Mouse (Mus musculus): ENCODE measurements at regions not wholly inside any gene's neighbourhood (a gene's known extent, or its start where the extent isn't known, plus 50 kb on each side); places are given as distances from the start of the nearest gene placed in this dataset.
"Not testable (repeated sequence)": the region's sequence is repeated elsewhere in the genome, so short reads cannot be mapped to it uniquely, and the experiment has no call there.

- no peak overlapping the region for H3K27ac ChIP-seq (ENCODE audit: low read depth, low read length)
- no peaks in the 10 kb centered on the region for H3K4me1 ChIP-seq (replicated peaks; ENCODE audit: control insufficient read depth, insufficient read depth, low read length)
- DNase-seq (ENCODE audit: low spot score) (no peak), ATAC-seq (replicated peaks; ENCODE audit: low FRiP score) (no peak)
- H3K36me3 ChIP-seq (ENCODE audit: control insufficient read depth, insufficient read depth, low read length) = no peaks in the 10 kb centered on the region
- WGBS = 93% methylated on average over 25 of the region's 25 CpGs
- no peaks in the 10 kb centered on the region for H3K27me3 ChIP-seq (ENCODE audit: control insufficient read depth, insufficient read depth, low read length)
- no peak overlapping the region for H3K4me2 ChIP-seq (ENCODE audit: low read depth, low read length, severe bottlenecking)
- H3K4me3 ChIP-seq (ENCODE audit: low read depth, low read length) = no peak overlapping the region
- H3K9me3 ChIP-seq (ENCODE audit: control insufficient read depth, low read length) = no peaks in the 10 kb centered on the region
- no peak overlapping the region for H3K9ac ChIP-seq (ENCODE audit: low read length)
Measured at GRCm38 (mm10) chr13:111871672-111872410, 63.0 kb upstream of the Map3k1 start.

- WGBS = 84% methylated on average over 3 of the region's 3 CpGs
- H3K4me3 ChIP-seq (ENCODE audit: low read depth, low read length) = no peak overlapping the region
- H3K27ac ChIP-seq (ENCODE audit: low read depth, low read length) = no peak overlapping the region
- no peaks in the 10 kb centered on the region for H3K36me3 ChIP-seq (ENCODE audit: control insufficient read depth, insufficient read depth, low read length)
- DNase-seq (ENCODE audit: low spot score) (no peak), ATAC-seq (replicated peaks; ENCODE audit: low FRiP score) (no peak)
- H3K27me3 ChIP-seq (ENCODE audit: control insufficient read depth, insufficient read depth, low read length) = no peaks in the 10 kb centered on the region
- H3K4me1 ChIP-seq (replicated peaks; ENCODE audit: control insufficient read depth, insufficient read depth, low read length) = no peaks in the 10 kb centered on the region
- no peaks in the 10 kb centered on the region for H3K9me3 ChIP-seq (ENCODE audit: control insufficient read depth, low read length)
- H3K4me2 ChIP-seq (ENCODE audit: low read depth, low read length, severe bottlenecking) = no peak overlapping the region
- no peak overlapping the region for H3K9ac ChIP-seq (ENCODE audit: low read length)
Measured at GRCm38 (mm10) chr13:111874330-111874729, 65.5 kb upstream of the Map3k1 start.

- H3K27me3 ChIP-seq (ENCODE audit: control insufficient read depth, insufficient read depth, low read length) = no peaks in the 10 kb centered on the region
- no peak for DNase-seq (ENCODE audit: low spot score)
- H3K4me1 ChIP-seq (replicated peaks; ENCODE audit: control insufficient read depth, insufficient read depth, low read length) = no peaks in the 10 kb centered on the region
- H3K27ac ChIP-seq (ENCODE audit: low read depth, low read length) = no peak overlapping the region
- H3K36me3 ChIP-seq (ENCODE audit: control insufficient read depth, insufficient read depth, low read length) = no peaks in the 10 kb centered on the region
- H3K9ac ChIP-seq (ENCODE audit: low read length) = no peak overlapping the region
- no peak overlapping the region for H3K4me2 ChIP-seq (ENCODE audit: low read depth, low read length, severe bottlenecking)
- no peaks in the 10 kb centered on the region for H3K9me3 ChIP-seq (ENCODE audit: control insufficient read depth, low read length)
- ATAC-seq (replicated peaks; ENCODE audit: low FRiP score) = no peak
- H3K4me3 ChIP-seq (ENCODE audit: low read depth, low read length) = no peak overlapping the region
- 86% methylated on average over 3 of the region's 3 CpGs for WGBS
Measured at GRCm38 (mm10) chr13:111876404-111876803, 67.6 kb upstream of the Map3k1 start.

GRCm38 (mm10) chr13:111876847-111877246 is 68.1 kb upstream of the Map3k1 start:
- Histone ChIP-seq H3K9me3 (ENCODE audit: control insufficient read depth, low read length) (no peaks in the 10 kb centered on the region), H3K36me3 (ENCODE audit: control insufficient read depth, insufficient read depth, low read length) (no peaks in the 10 kb centered on the region), H3K4me1 (replicated peaks; ENCODE audit: control insufficient read depth, insufficient read depth, low read length) (no peaks in the 10 kb centered on the region), H3K4me2 (ENCODE audit: low read depth, low read length, severe bottlenecking) (no peak overlapping the region), H3K4me3 (ENCODE audit: low read depth, low read length) (no peak overlapping the region), H3K27me3 (ENCODE audit: control insufficient read depth, insufficient read depth, low read length) (no peaks in the 10 kb centered on the region), H3K9ac (ENCODE audit: low read length) (no peak overlapping the region), H3K27ac (ENCODE audit: low read depth, low read length) (no peak overlapping the region)
- no peak for ATAC-seq (replicated peaks; ENCODE audit: low FRiP score)
- WGBS = 81% methylated on average over 2 of the region's 2 CpGs
- no peak for DNase-seq (ENCODE audit: low spot score)

- not testable (repeated sequence) for H3K4me1 ChIP-seq (replicated peaks; ENCODE audit: control insufficient read depth, insufficient read depth, low read length)
- WGBS = 88% methylated on average over 17 of the region's 17 CpGs
Measured at GRCm38 (mm10) chr13:111883768-111884566, 75.2 kb upstream of the Map3k1 start.

GRCm38 (mm10) chr13:111890792-111891191 is 82.0 kb upstream of the Map3k1 start:
- WGBS = 71% methylated on average over 3 of the region's 3 CpGs
- H3K27me3 ChIP-seq (ENCODE audit: control insufficient read depth, insufficient read depth, low read length) = no peaks in the 10 kb centered on the region

More at GRCm38 (mm10) chr13:111883768-111884566, 75.2 kb upstream of the Map3k1 start:
- DNase-seq (ENCODE audit: low spot score); H3K4me3 ChIP-seq (ENCODE audit: low read depth, low read length); ATAC-seq (replicated peaks; ENCODE audit: low FRiP score); H3K9ac ChIP-seq (ENCODE audit: low read length); H3K4me2 ChIP-seq (ENCODE audit: low read depth, low read length, severe bottlenecking); H3K27me3 ChIP-seq (ENCODE audit: control insufficient read depth, insufficient read depth, low read length); H3K36me3 ChIP-seq (ENCODE audit: control insufficient read depth, insufficient read depth, low read length); H3K9me3 ChIP-seq (ENCODE audit: control insufficient read depth, low read length); H3K27ac ChIP-seq (ENCODE audit: low read depth, low read length): not testable (repeated sequence)

GRCm38 (mm10) chr13:111892141-111892540 is 83.3 kb upstream of the Map3k1 start:
- H3K9ac ChIP-seq (ENCODE audit: low read length) = no peak overlapping the region
- no peaks in the 10 kb centered on the region for H3K36me3 ChIP-seq (ENCODE audit: control insufficient read depth, insufficient read depth, low read length)
- no peaks in the 10 kb centered on the region for H3K4me1 ChIP-seq (replicated peaks; ENCODE audit: control insufficient read depth, insufficient read depth, low read length)
- 92% methylated on average over 8 of the region's 8 CpGs for WGBS
- ATAC-seq (replicated peaks; ENCODE audit: low FRiP score) (no peak), DNase-seq (ENCODE audit: low spot score) (no peak)
- no peak overlapping the region for H3K4me2 ChIP-seq (ENCODE audit: low read depth, low read length, severe bottlenecking)
- no peak overlapping the region for H3K4me3 ChIP-seq (ENCODE audit: low read depth, low read length)
- no peaks in the 10 kb centered on the region for H3K9me3 ChIP-seq (ENCODE audit: control insufficient read depth, low read length)
- no peaks in the 10 kb centered on the region for H3K27me3 ChIP-seq (ENCODE audit: control insufficient read depth, insufficient read depth, low read length)
- H3K27ac ChIP-seq (ENCODE audit: low read depth, low read length) = no peak overlapping the region

More at GRCm38 (mm10) chr13:111890792-111891191, 82.0 kb upstream of the Map3k1 start:
- no peak overlapping the region for H3K9ac ChIP-seq (ENCODE audit: low read length)
- no peaks in the 10 kb centered on the region for H3K36me3 ChIP-seq (ENCODE audit: control insufficient read depth, insufficient read depth, low read length)
- H3K4me3 ChIP-seq (ENCODE audit: low read depth, low read length) = no peak overlapping the region
- no peaks in the 10 kb centered on the region for H3K4me1 ChIP-seq (replicated peaks; ENCODE audit: control insufficient read depth, insufficient read depth, low read length)
- ATAC-seq (replicated peaks; ENCODE audit: low FRiP score) (no peak), DNase-seq (ENCODE audit: low spot score) (no peak)
- H3K4me2 ChIP-seq (ENCODE audit: low read depth, low read length, severe bottlenecking) = no peak overlapping the region
- no peak overlapping the region for H3K27ac ChIP-seq (ENCODE audit: low read depth, low read length)
- H3K9me3 ChIP-seq (ENCODE audit: control insufficient read depth, low read length) = no peaks in the 10 kb centered on the region

GRCm38 (mm10) chr13:111893221-111893713 is 84.5 kb upstream of the Map3k1 start:
- H3K27ac ChIP-seq (ENCODE audit: low read depth, low read length) = no peak overlapping the region
- no peaks in the 10 kb centered on the region for H3K36me3 ChIP-seq (ENCODE audit: control insufficient read depth, insufficient read depth, low read length)
- 74% methylated on average over 14 of the region's 14 CpGs for WGBS
- DNase-seq (ENCODE audit: low spot score) = no peak
- ATAC-seq (replicated peaks; ENCODE audit: low FRiP score) = no peak
- no peaks in the 10 kb centered on the region for H3K9me3 ChIP-seq (ENCODE audit: control insufficient read depth, low read length)
- H3K4me2 ChIP-seq (ENCODE audit: low read depth, low read length, severe bottlenecking) = no peak overlapping the region
- H3K4me1 ChIP-seq (replicated peaks; ENCODE audit: control insufficient read depth, insufficient read depth, low read length) = no peaks in the 10 kb centered on the region
- H3K27me3 ChIP-seq (ENCODE audit: control insufficient read depth, insufficient read depth, low read length) = no peaks in the 10 kb centered on the region
- H3K9ac ChIP-seq (ENCODE audit: low read length) = no peak overlapping the region
- H3K4me3 ChIP-seq (ENCODE audit: low read depth, low read length) = no peak overlapping the region
